Mouse (Mus musculus): Measurements from ENCODE around the gene Olfr1357.
A peak's percentile ranks its signal among the peaks of the same experiment; 100 is the strongest.

Olfr1357 gene

DNA sequence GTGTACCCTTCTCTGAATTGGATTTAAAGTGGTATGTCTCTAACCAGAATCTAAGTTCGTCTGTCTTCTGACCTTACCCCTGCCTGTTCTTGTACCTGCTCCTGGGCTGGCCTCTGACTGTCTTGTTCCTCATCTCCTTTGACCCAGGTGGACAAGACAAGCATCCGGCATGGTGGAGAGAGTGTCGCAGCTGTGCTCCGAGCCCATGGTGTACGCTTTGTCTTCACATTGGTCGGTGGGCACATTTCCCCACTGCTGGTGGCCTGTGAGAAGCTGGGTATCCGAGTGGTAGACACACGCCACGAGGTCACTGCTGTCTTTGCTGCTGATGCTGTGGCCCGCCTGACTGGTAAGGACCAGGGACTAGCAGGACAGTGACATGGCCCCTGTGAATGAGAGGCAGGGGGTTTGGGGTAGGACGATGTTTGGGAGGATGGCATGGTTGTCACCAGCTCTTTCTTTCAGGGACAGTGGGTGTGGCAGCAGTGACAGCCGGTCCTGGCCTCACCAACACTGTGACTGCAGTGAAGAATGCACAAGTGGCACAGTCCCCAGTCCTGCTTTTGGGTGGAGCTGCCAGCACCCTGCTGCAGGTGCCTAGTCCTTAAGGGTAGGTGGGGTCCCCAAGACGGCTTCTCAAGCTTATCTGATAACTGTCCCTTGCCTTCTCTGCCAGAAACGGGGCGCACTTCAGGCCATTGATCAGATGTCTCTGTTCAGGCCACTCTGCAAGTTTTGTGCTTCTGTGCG lies 41.3 kb downstream of the Olfr1357 start:
- DNase-seq = no peak

DNA sequence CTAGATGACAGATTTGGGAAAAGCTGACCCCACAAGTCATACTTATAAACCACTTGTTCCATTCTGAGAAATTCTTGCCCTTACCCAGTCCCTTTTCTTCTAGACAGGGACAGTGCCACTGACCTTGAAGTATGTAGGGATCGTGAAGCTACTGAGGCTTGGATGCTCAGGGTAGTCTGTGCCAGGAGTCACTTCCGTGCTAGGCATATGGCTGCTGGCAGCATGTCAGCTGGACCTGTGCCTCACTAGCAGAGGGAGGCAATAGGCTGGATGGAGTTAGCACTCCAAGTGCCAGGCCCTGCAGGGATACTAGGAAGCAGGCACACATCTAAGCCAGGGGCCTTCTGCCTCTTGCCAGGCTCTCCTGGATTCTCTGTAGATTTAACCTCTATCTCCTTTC lies 42.2 kb downstream of the Olfr1357 start:
- peak; percentile 75 for DNase-seq

DNA sequence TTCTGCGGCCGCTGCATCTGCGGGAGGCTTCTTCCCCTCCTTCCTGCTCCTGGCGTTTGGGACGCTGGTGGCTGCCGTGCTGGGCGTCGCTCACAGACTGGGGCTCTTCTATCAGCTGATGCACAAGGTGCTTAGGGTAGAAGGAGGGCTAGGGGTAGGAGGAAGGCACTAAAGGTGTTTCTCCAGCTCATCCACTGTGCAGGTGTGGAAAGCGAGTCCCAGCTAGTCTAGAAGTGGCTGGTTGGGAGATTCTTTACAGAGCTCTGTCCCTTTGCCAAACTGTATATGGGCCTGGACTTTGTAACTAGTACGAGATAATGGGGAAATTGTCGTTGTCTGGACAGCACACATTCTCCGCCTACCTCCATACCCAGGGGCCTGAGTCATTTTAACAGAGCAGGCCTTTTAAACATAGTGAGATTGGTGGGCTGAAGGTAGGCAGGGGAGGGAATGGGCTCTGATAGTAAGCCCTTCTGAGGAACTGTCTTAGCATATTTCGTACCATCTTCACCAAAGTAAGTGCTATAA lies 42.7 kb downstream of the Olfr1357 start:
- DNase-seq = no peak

DNA sequence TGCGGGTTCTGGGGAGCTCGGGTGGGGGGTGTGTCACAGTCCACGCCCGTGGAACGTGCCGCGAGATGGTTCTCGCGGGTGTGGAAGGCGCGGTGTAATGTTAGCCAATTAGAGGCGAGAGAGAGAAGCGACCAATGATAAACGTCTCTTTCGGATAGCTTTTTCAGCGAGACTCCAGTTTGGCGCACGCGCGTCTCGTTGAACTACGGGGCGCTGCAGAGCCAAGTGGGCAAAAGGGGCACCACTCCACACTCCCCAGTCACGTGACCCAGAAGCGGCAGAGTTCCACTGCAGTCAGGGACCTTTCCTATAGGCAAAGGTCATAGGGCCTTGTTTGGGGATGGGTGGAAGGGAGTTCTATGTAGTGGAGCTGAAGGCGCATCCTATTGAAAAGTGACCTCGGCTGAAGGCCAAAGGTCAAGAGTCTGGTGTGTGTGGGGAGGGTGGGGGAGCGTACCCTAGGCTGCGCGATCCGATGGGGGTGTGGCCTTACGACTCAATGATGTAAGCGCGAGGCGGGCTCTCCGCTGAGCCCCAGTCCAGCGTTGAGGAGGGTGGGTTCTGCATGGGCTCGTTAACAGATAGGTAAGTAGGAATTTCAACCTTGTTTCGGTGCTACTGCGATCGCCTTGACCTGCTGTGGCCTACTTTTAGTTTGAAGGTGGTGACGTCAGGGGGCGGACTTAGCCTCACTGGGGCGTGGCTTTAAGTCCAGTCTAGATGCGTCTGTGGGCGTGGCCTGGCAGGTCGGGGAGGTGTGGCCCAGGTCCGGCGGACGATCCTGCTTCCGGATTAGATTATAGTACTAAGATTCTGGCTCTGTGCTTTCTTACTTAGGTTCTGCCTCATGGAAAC lies 43.4 kb downstream of the Olfr1357 start, which contains the start of gene Ilvbl:
Ilvbl (plus strand) TSS at position 97 of the 855 bp plus-strand sequence.
- peak; percentile 97 for DNase-seq

DNA sequence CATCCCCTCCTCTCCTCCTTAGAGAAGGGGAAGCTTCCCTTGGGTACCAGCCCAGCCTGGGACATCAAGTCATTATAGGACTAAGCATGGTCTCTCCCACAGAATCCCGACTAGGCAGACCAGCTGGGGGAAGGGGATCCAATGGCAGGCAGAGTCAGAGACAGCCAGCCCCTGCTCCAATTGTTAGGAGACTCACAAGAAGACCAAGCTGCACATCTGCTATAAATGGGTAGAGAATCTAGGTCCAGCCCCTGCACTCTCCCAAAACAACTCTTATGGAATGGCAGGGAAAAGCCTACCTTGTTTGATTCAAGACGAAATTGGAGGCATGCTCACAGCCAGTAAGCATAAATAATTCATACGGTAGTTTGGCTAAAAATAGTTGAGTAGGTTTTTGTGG lies 44.6 kb downstream of the Olfr1357 start:
- DNase-seq = no peak

DNA sequence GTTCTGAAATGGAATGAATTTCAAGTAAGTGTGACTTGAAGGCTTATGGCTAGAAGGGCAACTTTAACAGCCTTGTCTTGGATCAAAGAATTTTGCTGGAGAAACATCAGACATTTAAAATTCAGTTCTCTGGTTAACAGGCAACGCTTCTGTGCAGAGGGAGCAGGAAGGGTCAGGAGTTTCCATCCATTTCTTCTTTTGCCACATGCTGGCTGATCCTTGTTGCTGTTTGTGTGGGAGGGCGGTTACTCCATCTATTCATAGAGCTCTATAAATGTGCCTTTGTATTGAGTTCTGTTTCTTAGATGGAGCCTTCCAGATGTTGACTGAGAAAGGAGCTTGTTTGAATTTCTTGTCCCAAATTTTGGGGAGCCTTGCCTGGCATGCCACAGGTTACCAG lies 47.0 kb downstream of the Olfr1357 start:
- no peak for DNase-seq

DNA sequence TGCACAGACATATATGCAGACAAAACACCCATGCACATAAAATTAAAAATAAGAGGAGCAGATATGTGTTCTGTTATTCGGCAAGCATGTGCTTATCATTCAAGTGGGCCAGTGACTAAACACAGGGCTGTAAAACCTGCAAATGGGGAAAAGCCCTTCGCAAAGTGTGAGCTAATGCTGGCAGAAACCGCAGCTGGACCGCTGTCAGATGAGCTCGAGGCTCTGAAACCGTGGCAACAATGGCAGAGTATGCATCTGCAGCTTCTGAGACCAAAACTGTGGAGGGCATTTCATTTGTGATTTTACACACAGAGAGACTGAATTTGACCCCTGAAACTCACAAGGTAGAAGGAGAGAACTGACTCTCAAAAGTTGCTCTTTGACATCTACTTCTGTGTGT lies 47.5 kb downstream of the Olfr1357 start:
- no peak for DNase-seq

DNA sequence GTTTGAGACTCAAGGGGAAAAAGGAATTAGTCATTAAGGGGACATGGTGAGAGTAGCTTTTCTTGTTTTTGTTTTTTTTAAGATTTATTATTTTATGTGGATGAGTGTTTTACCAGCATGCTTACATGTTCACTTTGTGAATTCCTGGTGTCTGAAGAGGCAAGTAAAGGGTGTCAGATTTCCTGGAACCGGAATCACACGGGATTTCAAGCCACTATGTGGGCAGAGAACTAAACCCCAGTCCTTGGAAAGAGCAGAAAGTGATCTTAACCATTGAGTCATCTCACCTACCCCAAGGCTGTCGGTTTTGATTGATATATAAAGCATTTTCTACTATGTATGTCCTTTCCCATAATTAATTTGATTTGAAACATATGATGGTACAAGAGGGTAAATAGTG lies 48.2 kb downstream of the Olfr1357 start:
- no peak for DNase-seq

DNA sequence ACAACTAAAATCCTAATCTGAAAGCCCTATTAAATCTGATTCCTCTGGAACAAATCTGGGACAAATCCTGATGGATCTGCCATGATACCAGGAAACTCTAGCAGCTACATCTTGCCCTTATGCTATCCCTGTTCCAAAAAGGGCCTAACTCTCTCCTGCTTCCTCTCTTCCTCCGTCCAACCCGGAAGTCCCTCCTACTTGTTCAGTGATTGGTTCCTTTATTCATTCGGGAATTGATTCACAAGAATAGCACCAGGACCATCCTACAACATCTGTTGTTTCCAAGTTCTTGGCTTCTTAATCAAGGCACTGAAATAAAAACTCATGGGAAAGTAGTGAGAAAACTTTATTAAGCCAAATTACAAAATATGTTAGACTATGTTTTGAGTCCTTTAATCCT lies 48.7 kb downstream of the Olfr1357 start:
- no peak for DNase-seq

DNA sequence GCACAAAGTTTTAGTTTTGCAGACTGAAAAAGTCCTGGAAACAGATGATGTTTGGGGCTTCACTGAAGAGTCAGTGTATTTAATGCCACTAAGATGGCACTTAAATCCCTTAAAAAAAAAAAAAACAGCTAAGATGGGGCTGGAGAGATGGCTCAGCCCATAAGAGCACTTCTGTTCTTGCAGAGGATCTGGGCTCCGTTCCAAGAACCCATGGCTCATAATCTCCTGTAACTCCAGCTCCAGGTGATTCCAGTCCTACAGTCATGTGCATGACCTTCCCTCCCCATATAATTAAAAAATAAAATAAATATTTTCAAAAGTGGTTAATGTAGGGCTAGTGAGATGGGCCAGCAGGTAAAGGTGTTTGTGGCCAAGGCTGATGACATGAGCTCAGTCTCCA lies 52.8 kb downstream of the Olfr1357 start:
- DNase-seq = no peak
